Mouse (Mus musculus) spleen, embryonic (tissue): ENCODE results near the gene Pdcd6ip.

ENCODE experiments used
- CTCF ChIA-PET: fragments of 350-600 bp; sonication (Branson Sonifier 250); formaldehyde crosslinking; loops from one replicate; lab custom pipeline; 2022; lab: Charles Lee

Gene Pdcd6ip

DNA sequence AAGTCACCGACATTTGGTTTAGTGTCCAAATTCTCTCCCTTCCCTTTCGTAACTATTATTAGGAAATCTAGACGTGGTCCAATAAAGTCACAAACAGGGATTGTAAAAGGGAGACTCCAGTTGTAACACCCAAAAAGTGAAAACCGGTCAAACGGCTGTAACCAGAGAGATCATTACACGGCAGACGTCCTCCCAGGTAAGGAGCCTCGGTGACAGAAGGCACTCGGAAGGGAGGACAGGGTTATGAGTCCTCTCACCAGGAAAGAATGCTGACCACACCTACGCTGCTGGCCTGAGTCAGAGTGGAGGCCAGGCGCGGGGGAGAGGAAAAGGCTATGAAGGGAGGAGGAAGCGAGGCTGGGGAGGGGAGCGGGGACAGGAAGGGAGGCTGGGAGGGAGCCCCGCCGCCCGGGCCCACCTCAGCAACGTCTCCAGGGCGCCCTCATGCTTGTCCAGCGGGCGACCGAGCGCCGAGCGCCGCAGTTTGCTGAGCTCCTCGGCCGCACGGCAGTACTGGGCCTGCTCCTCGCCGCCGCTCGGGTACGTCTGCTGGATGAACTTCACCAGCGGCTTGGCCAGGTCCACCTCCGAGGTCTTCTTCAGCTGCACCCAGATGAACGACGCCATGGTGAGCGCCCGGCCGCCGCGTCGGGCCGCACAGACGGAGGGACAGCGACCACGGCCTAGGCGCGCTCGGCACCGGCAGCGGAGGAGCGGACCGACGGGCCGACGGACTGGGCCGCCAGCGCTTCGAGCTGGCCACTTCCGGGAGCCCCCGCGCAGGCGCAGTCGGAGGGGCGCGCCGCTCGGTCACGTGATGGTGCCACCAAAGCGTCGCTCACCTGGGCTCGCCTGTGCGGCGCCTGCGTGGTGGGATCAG, at the start of gene Pdcd6ip:
Gene Pdcd6ip (minus strand): TSS at position 779 of the 880 bp plus-strand sequence.
- CTCF ChIA-PET = interaction anchor here (0.7 kb wide), 1 partner anchor 10 kb away, joined by 3 read pairs; no protein-coding TSS in a partner anchor

DNA sequence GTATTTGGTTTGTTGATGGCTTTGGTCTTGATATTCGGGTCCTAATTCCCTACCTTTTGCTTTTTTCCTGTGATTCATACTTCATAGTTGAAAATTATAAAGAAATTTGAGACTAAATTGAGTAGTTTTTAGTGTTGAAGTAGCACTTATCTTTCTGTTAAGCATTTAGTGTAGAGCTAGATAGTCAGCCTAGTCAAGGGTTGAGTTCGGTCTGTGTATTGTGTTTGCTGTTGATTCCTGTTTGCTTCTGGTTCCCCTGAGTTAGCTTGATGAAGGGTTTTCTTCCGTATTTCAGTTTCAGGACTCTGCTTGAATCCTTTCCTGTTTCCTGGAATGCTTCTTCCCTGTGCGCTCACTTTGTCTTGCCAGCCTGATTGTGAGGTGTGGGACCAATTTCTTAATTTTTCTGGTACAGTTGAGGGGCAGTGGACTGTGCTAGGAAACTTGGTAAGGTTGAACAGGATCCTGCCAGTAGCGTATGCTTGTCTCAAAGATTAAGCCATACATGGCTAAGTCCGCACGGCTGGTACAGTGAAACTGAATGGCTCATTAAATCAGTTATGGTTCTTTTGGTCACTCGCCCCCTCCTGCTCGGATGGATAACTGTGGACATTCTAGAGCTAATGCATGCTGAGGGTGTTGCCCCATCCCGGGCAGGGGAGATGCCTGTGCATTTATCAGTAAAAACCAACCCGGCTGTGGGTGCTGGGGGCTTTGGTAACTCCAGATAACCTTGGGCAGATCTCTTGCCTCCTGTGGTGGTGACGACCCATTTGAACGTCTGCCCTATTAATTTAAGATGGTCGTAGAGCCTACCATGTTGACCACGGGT, 48.0 kb upstream of the Pdcd6ip start:
- CTCF ChIA-PET = no interaction called here

- CTCF ChIA-PET = interaction anchor here (0.7 kb wide), 1 partner anchor 30 kb away, joined by 3 read pairs; no protein-coding TSS in a partner anchor
Measured at GRCm38 (mm10) chr9:113749356-113749755, 41.3 kb upstream of the Pdcd6ip start.

- CTCF ChIA-PET = no interaction called here
Measured at GRCm38 (mm10) chr9:113743291-113743690, 35.2 kb upstream of the Pdcd6ip start.

- CTCF ChIA-PET = no interaction called here
Measured at GRCm38 (mm10) chr9:113742361-113742794, 34.3 kb upstream of the Pdcd6ip start.

- CTCF ChIA-PET = no interaction called here
Measured at GRCm38 (mm10) chr9:113741637-113742137, 33.6 kb upstream of the Pdcd6ip start.

- CTCF ChIA-PET = no interaction called here
Measured at GRCm38 (mm10) chr9:113741108-113741636, 33.1 kb upstream of the Pdcd6ip start, which contains the start of gene Clasp2. Clasp2 (plus strand) TSS chr9:113741473.

GRCm38 (mm10) chr9:113738941-113739340, 30.9 kb upstream of the Pdcd6ip start:
- CTCF ChIA-PET = interaction anchor here (0.6 kb wide), 1 partner anchor 33 kb away, joined by 4 read pairs; no protein-coding TSS in a partner anchor

GRCm38 (mm10) chr9:113738021-113738420, 30.0 kb upstream of the Pdcd6ip start:
- CTCF ChIA-PET = no interaction called here

- CTCF ChIA-PET = no interaction called here
Measured at GRCm38 (mm10) chr9:113735920-113736319, 27.9 kb upstream of the Pdcd6ip start.

- CTCF ChIA-PET = no interaction called here
Measured at GRCm38 (mm10) chr9:113731540-113731939, 23.5 kb upstream of the Pdcd6ip start.

DNA sequence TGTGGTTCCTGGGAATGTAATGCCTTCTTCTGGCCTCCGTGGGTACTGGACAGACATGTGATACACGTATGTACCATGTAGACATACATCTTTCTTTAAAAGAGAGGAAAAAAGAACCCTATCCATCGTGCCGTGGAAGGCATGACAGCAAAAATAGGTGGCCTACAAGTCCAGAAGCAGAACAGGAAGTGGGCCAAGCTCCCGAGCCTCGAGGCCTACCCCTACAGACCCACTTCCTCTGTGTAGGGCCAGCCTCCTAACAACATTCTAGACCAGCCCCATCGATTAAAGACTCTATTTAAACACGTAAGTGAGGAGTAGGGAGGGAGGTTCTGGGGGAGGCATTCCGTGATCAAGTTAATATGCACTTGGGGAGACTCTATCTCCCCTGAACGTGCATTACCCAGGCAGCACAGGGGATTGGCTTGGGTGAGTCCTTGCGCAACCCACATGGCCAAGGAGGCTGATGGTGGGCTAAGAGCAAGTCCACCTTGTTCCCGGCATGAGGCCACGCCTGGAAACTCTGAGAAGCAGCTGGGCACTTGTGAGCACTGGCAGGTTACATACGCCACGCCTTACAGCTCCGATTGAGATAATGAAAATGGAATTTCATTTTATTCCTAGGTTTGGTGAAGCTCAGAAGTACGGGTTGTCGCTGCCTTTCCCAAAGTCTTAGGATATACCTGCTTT, 19.1 kb upstream of the Pdcd6ip start:
- CTCF ChIA-PET = no interaction called here

- CTCF ChIA-PET = interaction anchor here (1.3 kb wide), 1 partner anchor 12 kb away, joined by 4 read pairs; no protein-coding TSS in a partner anchor
Measured at GRCm38 (mm10) chr9:113726131-113726530, 18.1 kb upstream of the Pdcd6ip start.

- CTCF ChIA-PET = interaction anchor here (1.3 kb wide), 1 partner anchor 11 kb away, joined by 4 read pairs; no protein-coding TSS in a partner anchor
Measured at GRCm38 (mm10) chr9:113725609-113726008, 17.6 kb upstream of the Pdcd6ip start.

DNA sequence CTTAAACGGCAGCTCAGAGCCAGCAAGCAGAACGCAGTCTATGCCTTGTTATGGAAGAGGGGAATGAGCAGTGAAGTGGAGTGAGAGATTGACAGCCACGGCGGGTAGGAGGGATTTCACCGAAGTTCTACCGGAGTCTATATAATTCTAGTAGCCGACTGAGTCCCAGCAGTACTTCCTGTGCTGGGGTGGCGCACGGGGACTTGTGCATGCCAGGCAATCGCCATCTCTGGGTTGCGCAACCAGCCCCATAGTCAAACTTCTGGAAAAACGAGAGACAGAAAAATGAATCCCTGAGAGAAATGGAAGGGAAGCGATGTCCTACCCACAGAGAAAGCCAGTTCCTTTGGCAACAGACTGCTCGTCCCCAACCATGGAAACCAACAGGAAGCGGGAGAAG, 16.6 kb upstream of the Pdcd6ip start:
- CTCF ChIA-PET = no interaction called here

- CTCF ChIA-PET = no interaction called here
Measured at GRCm38 (mm10) chr9:113719063-113719462, 11.0 kb upstream of the Pdcd6ip start.

DNA sequence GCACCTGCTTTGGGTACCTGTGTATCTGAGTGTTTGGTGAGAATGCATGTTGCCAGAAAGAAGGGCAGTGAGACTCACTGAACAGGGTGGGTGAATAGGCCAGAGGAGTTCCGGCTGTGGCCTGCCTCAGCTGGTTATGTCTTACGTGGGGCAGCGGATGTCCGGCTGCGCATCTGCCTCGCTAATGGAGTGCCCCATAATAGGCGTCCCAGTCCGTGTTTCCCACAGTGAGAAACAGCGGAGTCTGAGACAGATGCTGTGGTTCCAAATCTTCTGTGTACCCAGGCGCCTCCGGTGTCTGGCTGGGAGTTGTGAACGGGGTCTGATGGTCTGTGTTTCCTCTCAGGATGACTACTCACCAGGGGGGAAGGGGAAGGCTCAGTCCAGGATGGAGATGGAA, 2.8 kb upstream of the Pdcd6ip start:
- CTCF ChIA-PET = no interaction called here

DNA sequence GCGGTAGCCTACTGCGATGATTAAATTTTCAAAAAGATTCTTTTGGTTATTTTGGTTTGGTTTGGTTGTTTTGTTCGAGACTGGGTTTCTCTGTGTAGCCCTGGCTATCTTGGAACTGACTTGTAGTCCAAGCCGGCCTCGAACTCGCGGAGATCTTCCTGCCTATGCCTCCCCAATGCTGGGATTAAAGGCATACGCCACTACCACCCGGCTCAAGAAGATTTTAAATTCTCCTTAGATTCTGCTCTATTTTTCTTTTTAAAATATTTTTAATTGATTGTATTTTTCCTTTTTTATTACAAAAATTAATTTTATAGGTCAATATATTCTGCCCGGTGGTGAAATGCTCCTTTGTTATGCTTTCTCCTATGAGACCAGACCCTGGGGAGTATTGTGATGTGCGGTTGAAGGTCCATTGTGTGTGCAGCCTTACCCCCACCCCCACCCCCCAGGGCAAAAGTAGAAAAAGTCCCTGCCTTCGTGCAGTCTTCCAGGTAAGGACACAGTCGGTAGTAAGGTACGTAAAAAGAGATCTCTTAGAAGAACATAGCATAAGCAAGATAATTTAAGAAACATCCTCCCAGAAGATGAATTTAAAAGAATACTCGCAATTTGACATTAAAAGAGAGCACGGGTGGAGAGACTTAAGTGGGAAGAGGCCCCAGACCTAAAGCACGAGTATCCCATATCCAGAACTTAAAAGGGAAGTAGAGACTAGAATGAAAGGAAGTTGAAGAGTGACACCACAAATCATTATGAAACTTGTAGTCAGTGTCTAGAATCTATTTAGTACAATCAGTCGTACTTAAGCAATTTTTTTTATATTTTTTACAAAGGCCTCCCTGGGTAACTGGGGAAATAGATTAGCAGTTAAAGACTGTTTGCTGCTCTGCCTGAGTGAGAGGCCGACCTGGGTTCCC, 562 bp upstream of the Pdcd6ip start:
- CTCF ChIA-PET = no interaction called here

DNA sequence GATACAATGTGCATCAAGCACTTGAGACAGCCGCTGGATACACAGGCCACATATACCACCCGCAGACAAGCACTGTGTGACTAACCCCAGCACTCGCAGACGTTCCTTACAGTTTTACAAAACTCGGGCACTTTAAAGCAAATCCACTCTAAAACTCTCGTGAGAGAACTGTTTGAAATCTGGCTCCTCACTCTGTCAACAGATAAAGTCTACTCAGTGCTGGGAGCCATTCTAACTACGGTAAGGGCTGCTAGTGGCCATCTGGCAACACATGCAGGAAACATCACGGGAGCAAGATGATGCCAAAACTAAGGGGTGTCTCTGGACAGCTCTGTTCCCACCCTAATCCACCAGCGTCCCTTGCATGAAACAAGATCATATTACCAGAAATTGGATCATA, 1.2 kb downstream of the Pdcd6ip start:
- CTCF ChIA-PET = interaction anchor here (0.7 kb wide), 1 partner anchor 9 kb away, joined by 3 read pairs; no protein-coding TSS in a partner anchor

- CTCF ChIA-PET = interaction anchor here (0.6 kb wide), 2 partner anchors 25 to 32 kb away, joined by 4 to 17 read pairs; no protein-coding TSS in a partner anchor
Measured at GRCm38 (mm10) chr9:113706108-113706507, 2.0 kb downstream of the Pdcd6ip start.
